Mouse (Mus musculus): ENCODE data around the gene Acoxl.

DNA sequence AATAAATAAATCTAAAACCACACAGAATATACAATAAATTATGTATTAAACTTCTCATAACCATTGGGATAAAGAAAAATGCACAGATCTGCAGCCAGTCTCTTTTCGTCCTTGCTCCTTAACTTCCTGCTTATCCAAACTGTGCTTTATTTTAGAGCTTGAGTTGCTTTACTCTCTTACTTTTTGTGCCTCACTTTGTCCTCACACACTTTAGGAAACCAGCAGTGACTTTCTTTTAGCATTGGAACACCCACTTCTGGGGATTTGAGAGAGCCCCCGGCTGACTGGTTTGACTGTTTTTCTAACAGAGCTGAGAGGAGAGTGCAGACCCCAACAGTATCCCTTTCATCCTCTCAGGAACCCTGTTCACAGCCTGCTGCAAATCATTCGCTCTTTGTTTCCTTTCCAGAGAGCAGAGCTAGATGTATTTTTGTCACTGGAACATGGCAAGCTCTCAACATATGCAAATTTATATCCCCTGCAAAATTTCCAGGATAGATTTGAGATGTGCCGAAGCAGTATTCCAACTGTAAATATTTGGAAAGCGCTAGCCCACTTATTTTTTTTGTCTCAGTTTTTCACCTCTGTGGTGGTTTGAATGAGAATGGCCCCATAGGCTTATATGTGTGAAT is 199.7 kb downstream of the Acoxl start:
- no peak for TF ChIP-seq CTCF (IDR thresholded peaks at IDR 0.05; ENCODE audit: insufficient read depth, low read depth, low read length)
- no peak for TF ChIP-seq POLR2A (IDR thresholded peaks at IDR 0.05; ENCODE audit: insufficient read depth, low read depth, low read length)

Data from olfactory bulb, adult 2 months (tissue).